Mouse (Mus musculus): Measurements from ENCODE around the gene Tardbp.

GRCm38 (mm10) chr4:148590421-148591170 is 36.2 kb downstream of the Tardbp start:
- no peak for TF ChIP-seq FOSL1 (IDR thresholded peaks at IDR 0.05; ENCODE audit: insufficient read depth, low read length, poor library complexity, severe bottlenecking)
- no peak for TF ChIP-seq CTCF (IDR thresholded peaks at IDR 0.05; ENCODE audit: control insufficient read depth, insufficient read depth, insufficient read length)
- no peak for TF ChIP-seq USF1 (IDR thresholded peaks at IDR 0.05; ENCODE audit: low read depth)
- no peak for TF ChIP-seq MYOD1 (IDR thresholded peaks at IDR 0.05; ENCODE audit: control insufficient read depth, insufficient read length, low read depth)
- TF ChIP-seq MAX (IDR thresholded peaks at IDR 0.05), result no peak

Data from C2C12 (cell line).